Mouse (Mus musculus): ENCODE results near the gene Selenop.
A peak's percentile ranks its signal among the peaks of the same experiment; 100 is the strongest.

The Selenop gene

GRCm38 (mm10) chr15:3270646-3271077 lies 2.3 kb downstream of the Selenop start:
- DNase-seq (ENCODE audit: low spot score in 2 of 2) = peak; percentile 13 to 15

GRCm38 (mm10) chr15:3271216-3271615 lies 2.9 kb downstream of the Selenop start:
- DNase-seq (ENCODE audit: low spot score in 2 of 2) = no peak

- no peak for DNase-seq (ENCODE audit: low spot score in 2 of 2)
Measured at GRCm38 (mm10) chr15:3273191-3273590, 4.8 kb downstream of the Selenop start.

- DNase-seq (ENCODE audit: low spot score in 2 of 2) = no peak
Measured at GRCm38 (mm10) chr15:3277391-3277790, 9.0 kb downstream of the Selenop start.

- no peak for DNase-seq (ENCODE audit: low spot score in 2 of 2)
Measured at GRCm38 (mm10) chr15:3279242-3279641, 10.9 kb downstream of the Selenop start.

- DNase-seq (ENCODE audit: low spot score in 2 of 2) = no peak
Measured at GRCm38 (mm10) chr15:3281216-3281615, 12.9 kb downstream of the Selenop start.

GRCm38 (mm10) chr15:3281737-3282136 lies 13.4 kb downstream of the Selenop start:
- no peak for DNase-seq (ENCODE audit: low spot score in 2 of 2)

- no peak for DNase-seq (ENCODE audit: low spot score in 2 of 2)
Measured at GRCm38 (mm10) chr15:3286032-3286431, 17.7 kb downstream of the Selenop start.

- DNase-seq (ENCODE audit: low spot score in 2 of 2) = no peak
Measured at GRCm38 (mm10) chr15:3290435-3290834, 22.1 kb downstream of the Selenop start.

- no peak for DNase-seq (ENCODE audit: low spot score in 2 of 2)
Measured at GRCm38 (mm10) chr15:3293477-3293876, 25.1 kb downstream of the Selenop start.

- DNase-seq (ENCODE audit: low spot score in 2 of 2) = no peak
Measured at GRCm38 (mm10) chr15:3295986-3296385, 27.6 kb downstream of the Selenop start.

- DNase-seq (ENCODE audit: low spot score in 2 of 2) = no peak
Measured at GRCm38 (mm10) chr15:3297615-3298014, 29.3 kb downstream of the Selenop start.

GRCm38 (mm10) chr15:3300361-3301100 lies 32.2 kb downstream of the Selenop start:
- DNase-seq (ENCODE audit: low spot score in 2 of 2) = no peak

GRCm38 (mm10) chr15:3303426-3303825 lies 35.1 kb downstream of the Selenop start, which contains the start of gene Ccdc152:
Ccdc152 (minus strand) TSS chr15:3303526.
- no peak for DNase-seq (ENCODE audit: low spot score in 2 of 2)

- no peak for DNase-seq (ENCODE audit: low spot score in 2 of 2)
Measured at GRCm38 (mm10) chr15:3309856-3310255, 41.5 kb downstream of the Selenop start.

- DNase-seq (ENCODE audit: low spot score in 2 of 2) = peak in 1 of 2 experiments; percentile 11
Measured at GRCm38 (mm10) chr15:3312937-3313336, 44.6 kb downstream of the Selenop start.

GRCm38 (mm10) chr15:3316617-3317016 lies 48.3 kb downstream of the Selenop start:
- no peak for DNase-seq (ENCODE audit: low spot score in 2 of 2)

GRCm38 (mm10) chr15:3319929-3320328 lies 51.6 kb downstream of the Selenop start:
- no peak for DNase-seq (ENCODE audit: low spot score in 2 of 2)

GRCm38 (mm10) chr15:3323041-3323440 lies 54.7 kb downstream of the Selenop start:
- DNase-seq (ENCODE audit: low spot score in 2 of 2) = no peak

Data from right cerebral cortex, postnatal 36 days (tissue).